Mouse (Mus musculus): ENCODE measurements around the gene Tmigd3. TPM values are rescaled to one million over a fixed set of nuclear protein-coding genes. Genes with fewer than 3 reads are reported as not detected.

Tmigd3 gene
- polyA plus RNA-seq, 1 experiment from 2014 or later: 0.24 TPM

GRCm38 (mm10) chr3:105873451-105874445 is 3.0 kb downstream of the Tmigd3 start:
- Histone ChIP-seq H3K4me3 (replicated peaks) (no peak overlapping the region), H3K36me3 (replicated peaks) (no peaks in the 10 kb centered on the region), H3K9ac (no peak overlapping the region), H3K9me3 (replicated peaks) (no peaks in the 10 kb centered on the region), H3K27ac (replicated peaks) (no peak overlapping the region), H3K27me3 (peaks cover 8% of the 10 kb centered on the region; the same call in 1 of the 2 replicates), H3K4me1 (replicated peaks) (peaks cover 3% of the 10 kb centered on the region; the same call in 1 of the 2 replicates), H3K4me2 (no peak overlapping the region)
- ATAC-seq (ENCODE audit: insufficient read depth): no peak
- 62% methylated on average over 6 of the region's 6 CpGs for WGBS (ENCODE audit: insufficient replicate concordance)

GRCm38 (mm10) chr3:105876022-105876421 is 5.3 kb downstream of the Tmigd3 start:
- no peak overlapping the region for H3K4me3 ChIP-seq (replicated peaks)
- no peaks in the 10 kb centered on the region for H3K36me3 ChIP-seq (replicated peaks)
- H3K9ac ChIP-seq: no peak overlapping the region
- H3K4me2 ChIP-seq: no peak overlapping the region
- H3K4me1 ChIP-seq (replicated peaks): peaks cover 3% of the 10 kb centered on the region; the same call in 1 of the 2 replicates
- H3K27ac ChIP-seq (replicated peaks): no peak overlapping the region
- H3K9me3 ChIP-seq (replicated peaks): no peaks in the 10 kb centered on the region
- H3K27me3 ChIP-seq: peaks cover 8% of the 10 kb centered on the region; the same call in 1 of the 2 replicates
- WGBS (ENCODE audit: insufficient replicate concordance): 50% methylated on average over 5 of the region's 5 CpGs
- ATAC-seq (ENCODE audit: insufficient read depth): no peak

- Histone ChIP-seq H3K9ac (no peak overlapping the region), H3K36me3 (replicated peaks) (no peaks in the 10 kb centered on the region), H3K4me1 (replicated peaks) (peaks cover 3% of the 10 kb centered on the region; the same call in 1 of the 2 replicates), H3K4me2 (no peak overlapping the region), H3K27me3 (peaks cover 4% of the 10 kb centered on the region; the same call in 1 of the 2 replicates), H3K9me3 (replicated peaks) (no peaks in the 10 kb centered on the region), H3K4me3 (replicated peaks) (no peak overlapping the region), H3K27ac (replicated peaks) (no peak overlapping the region)
- ATAC-seq (ENCODE audit: insufficient read depth): no peak
- WGBS (ENCODE audit: insufficient replicate concordance): 68% methylated on average over 6 of the region's 6 CpGs
Measured at GRCm38 (mm10) chr3:105877252-105877803, 6.6 kb downstream of the Tmigd3 start.

- H3K9ac ChIP-seq: no peak overlapping the region
- H3K4me1 ChIP-seq (replicated peaks): 0 out of 2 replicates have a peak, but pooled peaks cover 3% of the 10 kb centered on the region
- H3K27ac ChIP-seq (replicated peaks): no peak overlapping the region
- H3K4me3 ChIP-seq (replicated peaks): no peak overlapping the region
- H3K36me3 ChIP-seq (replicated peaks): no peaks in the 10 kb centered on the region
- ATAC-seq (ENCODE audit: insufficient read depth): no peak
- WGBS (ENCODE audit: insufficient replicate concordance): 31% methylated on average over 2 of the region's 2 CpGs
- H3K27me3 ChIP-seq: no peaks in the 10 kb centered on the region; the same call in 1 of the 2 replicates
- no peak overlapping the region for H3K4me2 ChIP-seq
- no peaks in the 10 kb centered on the region for H3K9me3 ChIP-seq (replicated peaks)
Measured at GRCm38 (mm10) chr3:105877919-105878318, 7.2 kb downstream of the Tmigd3 start.

GRCm38 (mm10) chr3:105878751-105879150 is 8.0 kb downstream of the Tmigd3 start:
- H3K4me1 ChIP-seq (replicated peaks): 0 out of 2 replicates have a peak, but pooled peaks cover 3% of the 10 kb centered on the region
- no peaks in the 10 kb centered on the region; the same call in 1 of the 2 replicates for H3K27me3 ChIP-seq
- H3K9ac ChIP-seq: no peak overlapping the region
- H3K4me2 ChIP-seq: no peak overlapping the region
- no peak for ATAC-seq (ENCODE audit: insufficient read depth)
- no peaks in the 10 kb centered on the region for H3K36me3 ChIP-seq (replicated peaks)
- no peak overlapping the region for H3K27ac ChIP-seq (replicated peaks)
- 60% methylated on average over 8 of the region's 8 CpGs for WGBS (ENCODE audit: insufficient replicate concordance)
- no peak overlapping the region for H3K4me3 ChIP-seq (replicated peaks)
- no peaks in the 10 kb centered on the region for H3K9me3 ChIP-seq (replicated peaks)

- H3K27me3 ChIP-seq: no peaks in the 10 kb centered on the region; the same call in 1 of the 2 replicates
- H3K4me1 ChIP-seq (replicated peaks): 0 out of 2 replicates have a peak, but pooled peaks cover 3% of the 10 kb centered on the region
- H3K27ac ChIP-seq (replicated peaks): no peak overlapping the region
- no peak for ATAC-seq (ENCODE audit: insufficient read depth)
- H3K4me3 ChIP-seq (replicated peaks): no peak overlapping the region
- no peak overlapping the region for H3K9ac ChIP-seq
- no peaks in the 10 kb centered on the region for H3K9me3 ChIP-seq (replicated peaks)
- no peak overlapping the region for H3K4me2 ChIP-seq
- 24% methylated on average over 3 of the region's 3 CpGs for WGBS (ENCODE audit: insufficient replicate concordance)
- no peaks in the 10 kb centered on the region for H3K36me3 ChIP-seq (replicated peaks)
Measured at GRCm38 (mm10) chr3:105880419-105880818, 9.7 kb downstream of the Tmigd3 start.

- Histone ChIP-seq H3K36me3 (replicated peaks) (no peaks in the 10 kb centered on the region), H3K4me2 (no peak overlapping the region), H3K27ac (replicated peaks) (no peak overlapping the region), H3K9ac (no peak overlapping the region), H3K4me1 (replicated peaks) (no peaks in the 10 kb centered on the region), H3K27me3 (no peaks in the 10 kb centered on the region; the same call in 1 of the 2 replicates), H3K9me3 (replicated peaks) (no peaks in the 10 kb centered on the region), H3K4me3 (replicated peaks) (no peak overlapping the region)
- WGBS (ENCODE audit: insufficient replicate concordance): 69% methylated on average over 7 of the region's 7 CpGs
- no peak for ATAC-seq (ENCODE audit: insufficient read depth)
Measured at GRCm38 (mm10) chr3:105882105-105882504, 11.4 kb downstream of the Tmigd3 start.

GRCm38 (mm10) chr3:105883111-105883510 is 12.4 kb downstream of the Tmigd3 start:
- Histone ChIP-seq H3K27me3 (no peaks in the 10 kb centered on the region; the same call in 1 of the 2 replicates), H3K4me1 (replicated peaks) (no peaks in the 10 kb centered on the region), H3K4me2 (no peak overlapping the region), H3K4me3 (replicated peaks) (no peak overlapping the region), H3K9ac (no peak overlapping the region), H3K9me3 (replicated peaks) (no peaks in the 10 kb centered on the region), H3K27ac (replicated peaks) (no peak overlapping the region), H3K36me3 (replicated peaks) (no peaks in the 10 kb centered on the region)
- ATAC-seq (ENCODE audit: insufficient read depth): no peak
- WGBS (ENCODE audit: insufficient replicate concordance): 76% methylated on average over 2 of the region's 2 CpGs

- peaks cover 2% of the 10 kb centered on the region for H3K27me3 ChIP-seq
- H3K4me1 ChIP-seq (replicated peaks): peaks cover 28% of the 10 kb centered on the region
- 56% methylated on average over 3 of the region's 3 CpGs for WGBS (ENCODE audit: insufficient replicate concordance)
- ATAC-seq (ENCODE audit: insufficient read depth): no peak
- H3K9ac ChIP-seq: no peak overlapping the region
- H3K4me2 ChIP-seq: no peak overlapping the region
- H3K9me3 ChIP-seq (replicated peaks): no peaks in the 10 kb centered on the region
- no peak overlapping the region for H3K4me3 ChIP-seq (replicated peaks)
- no peaks in the 10 kb centered on the region for H3K36me3 ChIP-seq (replicated peaks)
- no peak overlapping the region for H3K27ac ChIP-seq (replicated peaks)
Measured at GRCm38 (mm10) chr3:105888961-105889360, 18.3 kb downstream of the Tmigd3 start.

GRCm38 (mm10) chr3:105890220-105890619 is 19.5 kb downstream of the Tmigd3 start:
- Histone ChIP-seq H3K36me3 (replicated peaks) (no peaks in the 10 kb centered on the region), H3K4me3 (replicated peaks) (no peak overlapping the region), H3K4me1 (replicated peaks) (peaks cover 41% of the 10 kb centered on the region), H3K9ac (no peak overlapping the region), H3K27me3 (peaks cover 9% of the 10 kb centered on the region), H3K9me3 (replicated peaks) (no peaks in the 10 kb centered on the region), H3K27ac (replicated peaks) (no peak overlapping the region), H3K4me2 (no peak overlapping the region)
- ATAC-seq (ENCODE audit: insufficient read depth): no peak
- WGBS (ENCODE audit: insufficient replicate concordance): 52% methylated on average over 4 of the region's 4 CpGs

GRCm38 (mm10) chr3:105891141-105891540 is 20.4 kb downstream of the Tmigd3 start:
- Histone ChIP-seq H3K4me1 (replicated peaks) (peaks cover 45% of the 10 kb centered on the region), H3K36me3 (replicated peaks) (no peaks in the 10 kb centered on the region), H3K9ac (no peak overlapping the region), H3K9me3 (replicated peaks) (no peaks in the 10 kb centered on the region), H3K4me2 (no peak overlapping the region), H3K27me3 (peaks cover 9% of the 10 kb centered on the region), H3K27ac (replicated peaks) (0 out of 2 replicates have a peak overlapping the region, but pooled peaks have one; percentile 29), H3K4me3 (replicated peaks) (no peak overlapping the region)
- ATAC-seq (ENCODE audit: insufficient read depth): no peak
- 51% methylated on average over 3 of the region's 3 CpGs for WGBS (ENCODE audit: insufficient replicate concordance)
